Mouse (Mus musculus) heart, adult 2 months (tissue): ENCODE results near the gene Dtnbp1. TPM values are rescaled to one million over a fixed set of nuclear protein-coding genes. Genes with fewer than 3 reads are reported as not detected.
A peak's percentile ranks its signal among the peaks of the same experiment; 100 is the strongest.

Source experiments
- DNase-seq, 2 experiments: peaks; one replicate each; pipeline ENCODE4 v3.0.0; 2021
- H3K27ac ChIP-seq: fragments of 200-600 bp; 2 replicates; pipeline ENCODE4 v1.8.1; 2022
- H3K27me3 ChIP-seq: fragments of 200-500 bp; 2 replicates; pipeline ENCODE4 v1.6.1; 2012; ENCODE audit warnings: mild to moderate bottlenecking, low read length, inconsistent platforms, mixed read lengths; ENCODE audit not compliant: control insufficient read depth, insufficient read depth
- H3K36me3 ChIP-seq: fragments of 200-500 bp; 2 replicates; pipeline ENCODE4 v1.6.1; 2012; ENCODE audit warnings: low read length, inconsistent platforms; ENCODE audit not compliant: control insufficient read depth, insufficient read depth
- H3K4me1 ChIP-seq: fragments of 200-500 bp; 2 replicates; pipeline ENCODE4 v1.6.1; 2011; ENCODE audit warnings: low read length; ENCODE audit not compliant: control insufficient read depth, insufficient read depth
- H3K4me3 ChIP-seq: fragments of 200-600 bp; 2 replicates; pipeline ENCODE4 v1.8.1; 2022
- H3K79me2 ChIP-seq: fragments of 200-500 bp; replicated peaks from 2 replicates; pipeline ENCODE4 v1.6.1; 2012; ENCODE audit warnings: mild to moderate bottlenecking, inconsistent platforms, low read length, moderate library complexity, mixed read lengths; ENCODE audit not compliant: control insufficient read depth, insufficient read depth
- H3K9ac ChIP-seq: fragments of 200-500 bp; 2 replicates; pipeline ENCODE4 v1.6.1; 2012; ENCODE audit warnings: low read depth, mild to moderate bottlenecking, control low read depth, inconsistent platforms, low read length, mixed read lengths
- CTCF ChIP-seq: fragments of 200-600 bp; IDR thresholded peaks from 2 replicates; pipeline ENCODE4 v1.8.1; 2022; ENCODE audit warnings: antibody characterized with exemption, mild to moderate bottlenecking, moderate library complexity
- EP300 ChIP-seq: fragments of 200-500 bp; IDR thresholded peaks from 2 replicates; pipeline ENCODE4 v1.6.1; 2011; ENCODE audit warnings: low read depth, low read length, control low read depth; ENCODE audit not compliant: insufficient read depth
- POLR2A ChIP-seq: fragments of 200-500 bp; IDR thresholded peaks from 2 replicates; pipeline ENCODE4 v1.6.1; 2011; ENCODE audit warnings: mild to moderate bottlenecking, low read depth, low read length, control low read depth; ENCODE audit not compliant: insufficient read depth
- WGBS: fragments of 180-500 bp; shearing (Covaris S2); methylation state at CpG from one replicate; pipeline ENCODE4 v1.1.7; 2018; 5-methylcytosine and 5-hydroxymethylcytosine counted together
- intact Hi-C: fragments of 180-260 bp; cut with DNase I; formaldehyde crosslinking; loops from one replicate; pipeline ENCODE4 v1.15.1; 2025
- polyA plus RNA-seq: library from polyadenylated mRNA; depleted of rRNA; stranded (reverse); fragments of >200 nt; gene quantifications from 2 replicates; pipeline ENCODE4 v1.2.3, GENCODE M21; 2012
- total RNA-seq, 2 experiments: library from RNA; stranded (reverse); gene quantifications; 2 replicates each; pipeline ENCODE4 v1.2.3; 2021

Gene Dtnbp1
- total and polyA plus RNA-seq, 3 experiments, result 107 to 139 (median 122) TPM

GRCm38 (mm10) chr13:45029791-45030190 is 27.8 kb upstream of the Dtnbp1 start:
- TF ChIP-seq CTCF, result no peak
- no peak for TF ChIP-seq POLR2A
- TF ChIP-seq EP300, result no peak
- no peaks in the 10 kb centered on the region for H3K27me3 ChIP-seq
- 77% methylated on average over 1 of the region's 1 CpGs for WGBS
- H3K36me3 ChIP-seq, result no peaks in the 10 kb centered on the region
- no peaks in the 10 kb centered on the region; the same call in 1 of the 2 replicates for H3K4me1 ChIP-seq
- H3K79me2 ChIP-seq, result no peaks in the 10 kb centered on the region
- H3K4me3 ChIP-seq, result no peak overlapping the region
- no peak overlapping the region for H3K9ac ChIP-seq
- no peak for DNase-seq
- intact Hi-C loops, result loop anchor here (2.0 to 10.0 kb wide), 4 partner anchors 235 to 447 kb away; no protein-coding TSS in a partner anchor
- H3K27ac ChIP-seq, result no peak overlapping the region

GRCm38 (mm10) chr13:45026291-45026690 is 24.3 kb upstream of the Dtnbp1 start:
- Histone ChIP-seq H3K27ac (no peak overlapping the region), H3K79me2 (no peaks in the 10 kb centered on the region)
- 79% methylated on average over 3 of the region's 3 CpGs for WGBS

GRCm38 (mm10) chr13:45024821-45025220 is 22.9 kb upstream of the Dtnbp1 start:
- Histone ChIP-seq H3K79me2 (no peaks in the 10 kb centered on the region), H3K4me3 (no peak overlapping the region), H3K36me3 (no peaks in the 10 kb centered on the region), H3K27me3 (no peaks in the 10 kb centered on the region), H3K4me1 (no peaks in the 10 kb centered on the region), H3K27ac (no peak overlapping the region), H3K9ac (no peak overlapping the region)
- DNase-seq, result no peak
- TF ChIP-seq EP300 (no peak), CTCF (no peak), POLR2A (no peak)
- intact Hi-C loops, result no loop called here
- 81% methylated on average over 10 of the region's 10 CpGs for WGBS

More at GRCm38 (mm10) chr13:45026291-45026690, 24.3 kb upstream of the Dtnbp1 start:
- TF ChIP-seq EP300 (no peak), POLR2A (no peak), CTCF (no peak)
- no peaks in the 10 kb centered on the region; the same call in 1 of the 2 replicates for H3K4me1 ChIP-seq
- no peaks in the 10 kb centered on the region for H3K36me3 ChIP-seq
- no peak overlapping the region for H3K4me3 ChIP-seq
- no peaks in the 10 kb centered on the region for H3K27me3 ChIP-seq
- no peak for DNase-seq
- no peak overlapping the region for H3K9ac ChIP-seq
- intact Hi-C loops, result no loop called here

GRCm38 (mm10) chr13:45023356-45024150 is 21.6 kb upstream of the Dtnbp1 start:
- intact Hi-C loops, result no loop called here
- no peaks in the 10 kb centered on the region for H3K27me3 ChIP-seq
- H3K27ac ChIP-seq, result no peak overlapping the region
- TF ChIP-seq EP300, result no peak
- no peak for TF ChIP-seq POLR2A
- TF ChIP-seq CTCF, result no peak
- no peak overlapping the region for H3K9ac ChIP-seq
- H3K4me1 ChIP-seq, result no peaks in the 10 kb centered on the region
- no peak for DNase-seq
- no peak overlapping the region for H3K4me3 ChIP-seq
- whole genome bisulfite sequencing, result 76% methylated on average over 20 of the region's 20 CpGs
- H3K36me3 ChIP-seq, result no peaks in the 10 kb centered on the region
- H3K79me2 ChIP-seq, result no peaks in the 10 kb centered on the region

- Histone ChIP-seq H3K79me2 (no peaks in the 10 kb centered on the region), H3K36me3 (no peaks in the 10 kb centered on the region), H3K4me1 (no peaks in the 10 kb centered on the region), H3K4me3 (no peak overlapping the region), H3K27ac (no peak overlapping the region), H3K9ac (no peak overlapping the region), H3K27me3 (no peaks in the 10 kb centered on the region)
- peak; percentile 64 for TF ChIP-seq CTCF
- TF ChIP-seq POLR2A, result no peak
- no peak for DNase-seq
- 90% methylated on average over 7 of the region's 7 CpGs for WGBS
- intact Hi-C loops, result no loop called here
Measured at GRCm38 (mm10) chr13:45008150-45008549, 6.2 kb upstream of the Dtnbp1 start.

- intact Hi-C loops, result no loop called here
- no peaks in the 10 kb centered on the region for H3K79me2 ChIP-seq
- H3K27me3 ChIP-seq, result no peaks in the 10 kb centered on the region
- H3K36me3 ChIP-seq, result no peaks in the 10 kb centered on the region
- H3K27ac ChIP-seq, result no peak overlapping the region
- 89% methylated on average over 6 of the region's 6 CpGs for WGBS
- no peak for DNase-seq
- H3K4me1 ChIP-seq, result no peaks in the 10 kb centered on the region
- TF ChIP-seq CTCF, result no peak
- no peak overlapping the region for H3K9ac ChIP-seq
- H3K4me3 ChIP-seq, result no peak overlapping the region
Measured at GRCm38 (mm10) chr13:45007726-45008125, 5.8 kb upstream of the Dtnbp1 start.
